Mouse (Mus musculus): ENCODE results near the gene Fam169b. TPM values are rescaled to one million over a fixed set of nuclear protein-coding genes. Genes with fewer than 3 reads are reported as not detected.

The Fam169b gene
- polyA plus RNA-seq, 1 experiment from 2014 or later, result 0.64 TPM

GRCm38 (mm10) chr7:68357407-68357806, 83.8 kb downstream of the Fam169b start:
- H3K9me3 ChIP-seq (replicated peaks; ENCODE audit: low read length), result no peaks in the 10 kb centered on the region
- H3K27me3 ChIP-seq (ENCODE audit: insufficient read depth, low read length), result no peaks in the 10 kb centered on the region
- no peak overlapping the region for H3K4me3 ChIP-seq (replicated peaks; ENCODE audit: low read depth, low read length)
- no peak overlapping the region for H3K9ac ChIP-seq (ENCODE audit: low read depth, low read length)
- DNase-seq (ENCODE audit: low spot score) (peak; percentile 92), ATAC-seq (replicated peaks; ENCODE audit: low FRiP score, low read depth) (no peak)
- TF ChIP-seq CTCF (IDR thresholded peaks at IDR 0.05; ENCODE audit: low read depth), result peak; percentile 98
- no peaks in the 10 kb centered on the region for H3K36me3 ChIP-seq (ENCODE audit: insufficient read depth, low read length)
- no peak overlapping the region for H3K4me2 ChIP-seq (ENCODE audit: low read length)
- H3K27ac ChIP-seq, result no peak overlapping the region
- 13% methylated on average over 7 of the region's 7 CpGs for WGBS
- H3K4me1 ChIP-seq (replicated peaks; ENCODE audit: insufficient read depth, low read length), result peaks cover 5% of the 10 kb centered on the region; the same call in 1 of the 2 replicates

GRCm38 (mm10) chr7:68362609-68363008, 89.0 kb downstream of the Fam169b start:
- no peak overlapping the region for H3K27ac ChIP-seq
- 63% methylated on average over 7 of the region's 7 CpGs for WGBS
- no peaks in the 10 kb centered on the region for H3K4me1 ChIP-seq (replicated peaks; ENCODE audit: insufficient read depth, low read length)
- no peaks in the 10 kb centered on the region for H3K36me3 ChIP-seq (ENCODE audit: insufficient read depth, low read length)
- H3K27me3 ChIP-seq (ENCODE audit: insufficient read depth, low read length), result no peaks in the 10 kb centered on the region
- no peak overlapping the region for H3K9ac ChIP-seq (ENCODE audit: low read depth, low read length)
- no peak for TF ChIP-seq CTCF (IDR thresholded peaks at IDR 0.05; ENCODE audit: low read depth)
- H3K4me3 ChIP-seq (replicated peaks; ENCODE audit: low read depth, low read length), result no peak overlapping the region
- DNase-seq (ENCODE audit: low spot score) (no peak), ATAC-seq (replicated peaks; ENCODE audit: low FRiP score, low read depth) (no peak)
- H3K4me2 ChIP-seq (ENCODE audit: low read length), result no peak overlapping the region
- no peaks in the 10 kb centered on the region for H3K9me3 ChIP-seq (replicated peaks; ENCODE audit: low read length)

GRCm38 (mm10) chr7:68365711-68366110, 92.1 kb downstream of the Fam169b start:
- DNase-seq (ENCODE audit: low spot score), result no peak
- no peak for TF ChIP-seq CTCF (IDR thresholded peaks at IDR 0.05; ENCODE audit: low read depth)
- no peak overlapping the region for H3K4me2 ChIP-seq (ENCODE audit: low read length)
- H3K36me3 ChIP-seq (ENCODE audit: insufficient read depth, low read length), result no peaks in the 10 kb centered on the region
- no peak for ATAC-seq (replicated peaks; ENCODE audit: low FRiP score, low read depth)
- no peak overlapping the region for H3K27ac ChIP-seq
- no peaks in the 10 kb centered on the region for H3K9me3 ChIP-seq (replicated peaks; ENCODE audit: low read length)
- no peaks in the 10 kb centered on the region for H3K27me3 ChIP-seq (ENCODE audit: insufficient read depth, low read length)
- whole genome bisulfite sequencing, result 79% methylated on average over 9 of the region's 9 CpGs
- no peak overlapping the region for H3K4me3 ChIP-seq (replicated peaks; ENCODE audit: low read depth, low read length)
- H3K4me1 ChIP-seq (replicated peaks; ENCODE audit: insufficient read depth, low read length), result no peaks in the 10 kb centered on the region
- H3K9ac ChIP-seq (ENCODE audit: low read depth, low read length), result no peak overlapping the region

- Histone ChIP-seq H3K9me3 (replicated peaks; ENCODE audit: low read length) (no peaks in the 10 kb centered on the region), H3K27me3 (ENCODE audit: insufficient read depth, low read length) (no peaks in the 10 kb centered on the region), H3K27ac (no peak overlapping the region), H3K4me1 (replicated peaks; ENCODE audit: insufficient read depth, low read length) (no peaks in the 10 kb centered on the region), H3K9ac (ENCODE audit: low read depth, low read length) (no peak overlapping the region), H3K4me2 (ENCODE audit: low read length) (no peak overlapping the region), H3K36me3 (ENCODE audit: insufficient read depth, low read length) (no peaks in the 10 kb centered on the region), H3K4me3 (replicated peaks; ENCODE audit: low read depth, low read length) (no peak overlapping the region)
- DNase-seq (ENCODE audit: low spot score) (no peak), ATAC-seq (replicated peaks; ENCODE audit: low FRiP score, low read depth) (no peak)
- 85% methylated on average over 12 of the region's 12 CpGs for WGBS
- TF ChIP-seq CTCF (IDR thresholded peaks at IDR 0.05; ENCODE audit: low read depth), result no peak
These were observed 95.3 kb downstream of the Fam169b start for GRCm38 (mm10) chr7:68368948-68369347.

- Histone ChIP-seq H3K4me3 (replicated peaks; ENCODE audit: low read depth, low read length) (peak overlapping the region; percentile 23), H3K27ac (no peak overlapping the region), H3K9ac (ENCODE audit: low read depth, low read length) (no peak overlapping the region), H3K9me3 (replicated peaks; ENCODE audit: low read length) (no peaks in the 10 kb centered on the region), H3K36me3 (ENCODE audit: insufficient read depth, low read length) (no peaks in the 10 kb centered on the region), H3K4me2 (ENCODE audit: low read length) (peak overlapping the region; percentile 49), H3K4me1 (replicated peaks; ENCODE audit: insufficient read depth, low read length) (no peaks in the 10 kb centered on the region), H3K27me3 (ENCODE audit: insufficient read depth, low read length) (no peaks in the 10 kb centered on the region)
- ATAC-seq (replicated peaks; ENCODE audit: low FRiP score, low read depth) (peak; percentile 8; the same call in 1 of the 2 replicates), DNase-seq (ENCODE audit: low spot score) (peak; percentile 86)
- TF ChIP-seq CTCF (IDR thresholded peaks at IDR 0.05; ENCODE audit: low read depth), result peak; percentile 88
- under 1% methylated on average over 10 of the region's 13 CpGs for WGBS
These were observed 96.1 kb downstream of the Fam169b start for GRCm38 (mm10) chr7:68369694-68370093.

GRCm38 (mm10) chr7:68374109-68374857, 100.6 kb downstream of the Fam169b start:
- Histone ChIP-seq H3K27ac (no peak overlapping the region), H3K9ac (ENCODE audit: low read depth, low read length) (no peak overlapping the region), H3K4me2 (ENCODE audit: low read length) (peak overlapping the region; percentile 51), H3K4me1 (replicated peaks; ENCODE audit: insufficient read depth, low read length) (no peaks in the 10 kb centered on the region), H3K4me3 (replicated peaks; ENCODE audit: low read depth, low read length) (no peak overlapping the region), H3K36me3 (ENCODE audit: insufficient read depth, low read length) (no peaks in the 10 kb centered on the region), H3K27me3 (ENCODE audit: insufficient read depth, low read length) (no peaks in the 10 kb centered on the region), H3K9me3 (replicated peaks; ENCODE audit: low read length) (no peaks in the 10 kb centered on the region)
- peak; percentile 98 for TF ChIP-seq CTCF (IDR thresholded peaks at IDR 0.05; ENCODE audit: low read depth)
- no peak for ATAC-seq (replicated peaks; ENCODE audit: low FRiP score, low read depth)
- DNase-seq (ENCODE audit: low spot score), result peak; percentile 89
- 17% methylated on average over 16 of the region's 16 CpGs for WGBS
